Mouse (Mus musculus) G1E (cell line): ENCODE measurements around the gene Fgfr2. TPM values are rescaled to one million over a fixed set of nuclear protein-coding genes. Genes with fewer than 3 reads are reported as not detected.

Source experiments
- ATAC-seq: 2 replicates; pipeline ENCODE4 v1.8.0; 2016; ENCODE audit warnings: mild to moderate bottlenecking; ENCODE audit not compliant: insufficient number of reproducible peaks, poor library complexity, low FRiP score, severe bottlenecking; ENCODE audit errors: extremely low read depth
- DNase-seq: peaks from one replicate; pipeline ENCODE4 v3.0.0; 2012; ENCODE audit warnings: low spot score
- H3K27me3 ChIP-seq: 2 replicates; pipeline ENCODE4 v1.6.1; 2012; ENCODE audit warnings: mild to moderate bottlenecking, low read length, inconsistent platforms; ENCODE audit not compliant: insufficient read depth
- H3K36me3 ChIP-seq: replicated peaks from 2 replicates; pipeline ENCODE3; 2012; ENCODE audit warnings: mild to moderate bottlenecking, inconsistent platforms
- H3K4me1 ChIP-seq: 2 replicates; pipeline ENCODE4 v1.6.1; 2012; ENCODE audit warnings: low read depth, low read length, inconsistent platforms, mixed read lengths; ENCODE audit not compliant: insufficient read depth
- H3K4me3 ChIP-seq: 2 replicates; pipeline ENCODE4 v1.5.1; 2012; ENCODE audit warnings: low read depth, mild to moderate bottlenecking, inconsistent platforms, low read length, moderate library complexity, mixed read lengths
- H3K9me3 ChIP-seq: replicated peaks from 2 replicates; pipeline ENCODE4 v1.6.1; 2012; ENCODE audit warnings: inconsistent platforms
- CTCF ChIP-seq: IDR thresholded peaks from 2 replicates; pipeline ENCODE4 v1.5.1; 2012; ENCODE audit warnings: low read depth, low read length, inconsistent platforms, mixed read lengths
- GATA1 ChIP-seq: IDR thresholded peaks from 2 replicates; pipeline ENCODE4 v1.6.1; 2012; ENCODE audit warnings: borderline replicate concordance, low read length, inconsistent platforms, mixed read lengths
- GATA2 ChIP-seq: IDR thresholded peaks from 2 replicates; pipeline ENCODE4 v1.6.1; 2012; ENCODE audit warnings: low read depth, low read length, inconsistent platforms, borderline replicate concordance
- POLR2AphosphoS5 ChIP-seq: IDR thresholded peaks from 2 replicates; pipeline ENCODE4 v1.6.1; 2012; ENCODE audit warnings: low read depth, low read length, inconsistent platforms; ENCODE audit not compliant: insufficient replicate concordance
- TAL1 ChIP-seq: conservative IDR thresholded peaks from 2 replicates; pipeline ENCODE4 v1.6.1; 2012; ENCODE audit warnings: low read depth, low read length, inconsistent platforms, mixed read lengths
- polyA plus RNA-seq: library from polyadenylated mRNA; stranded (reverse); fragments of >175 nt; gene quantifications from 2 replicates; pipeline ENCODE4 v1.2.3, GENCODE M21; 2012
- total RNA-seq, 2 experiments: library from RNA; stranded (forward) in 1 of 2; stranded (reverse) in 1 of 2; fragments of 200-1000 nt in 1 of 2; fragments of >200 nt in 1 of 2; fragmentation: Nextera tagmentation in 1 of 2; gene quantifications; 2 replicates each; pipeline ENCODE4 v1.2.3; 2014 to 2017

Fgfr2 gene
- total and polyA plus RNA-seq, 3 experiments: 0.22 TPM; not detected in 2

DNA sequence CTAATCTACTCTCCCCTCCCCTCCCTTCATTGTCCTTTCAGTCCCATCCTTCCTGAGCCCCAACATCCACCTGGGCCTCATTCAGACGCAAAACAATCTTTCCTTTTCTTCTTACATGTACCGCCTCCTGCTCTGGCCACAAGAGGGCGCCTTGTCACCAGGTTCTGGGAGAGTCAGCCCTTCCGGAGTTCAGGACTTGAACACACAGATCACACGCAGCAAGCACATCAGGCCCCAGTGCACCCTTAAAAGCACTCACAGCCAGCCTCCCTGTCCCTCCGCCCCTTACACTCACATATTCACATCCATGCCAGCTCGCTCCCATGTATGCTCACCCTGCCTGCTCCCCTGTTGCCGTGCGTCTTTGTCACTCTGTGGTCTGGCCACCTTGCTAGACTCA, 467.1 kb downstream of the Fgfr2 start:
- no peaks in the 10 kb centered on the region for H3K9me3 ChIP-seq
- H3K4me3 ChIP-seq: peak overlapping the region; percentile 38; the same call in 1 of the 2 replicates
- peak; percentile 61 for ATAC-seq
- DNase-seq: peak; percentile 79
- TF ChIP-seq GATA2: no peak
- peak; percentile 68 for TF ChIP-seq CTCF
- H3K36me3 ChIP-seq: no peaks in the 10 kb centered on the region
- peaks cover 46% of the 10 kb centered on the region for H3K4me1 ChIP-seq
- H3K27me3 ChIP-seq: peaks cover 48% of the 10 kb centered on the region

DNA sequence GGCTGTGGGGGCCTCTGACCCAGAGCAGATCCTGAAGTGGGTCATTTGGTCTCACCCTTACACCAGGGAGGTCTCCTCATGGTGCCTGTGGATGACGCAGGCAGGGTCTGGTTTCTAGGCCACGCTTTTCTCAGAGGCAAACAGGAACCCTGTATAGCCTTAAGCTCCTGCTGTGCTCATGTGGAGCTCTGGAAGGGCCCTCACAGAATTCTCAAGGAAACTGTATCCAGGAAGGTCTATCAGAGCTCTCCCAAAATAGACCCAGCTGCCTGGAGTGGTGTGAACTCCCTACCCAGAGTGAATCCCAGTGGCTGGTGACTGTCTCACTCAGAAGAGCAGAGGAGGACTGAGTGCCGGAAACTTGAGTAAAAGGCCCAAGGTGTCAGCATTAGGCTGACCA, 468.7 kb downstream of the Fgfr2 start:
- ATAC-seq (no peak), DNase-seq (no peak)
- Histone ChIP-seq H3K4me3 (no peak overlapping the region), H3K27me3 (peaks cover 53% of the 10 kb centered on the region), H3K36me3 (no peaks in the 10 kb centered on the region), H3K4me1 (peaks cover 33% of the 10 kb centered on the region), H3K9me3 (no peaks in the 10 kb centered on the region)
- TF ChIP-seq GATA2 (no peak), TAL1 (no peak), POLR2AphosphoS5 (no peak), CTCF (no peak), GATA1 (no peak)

DNA sequence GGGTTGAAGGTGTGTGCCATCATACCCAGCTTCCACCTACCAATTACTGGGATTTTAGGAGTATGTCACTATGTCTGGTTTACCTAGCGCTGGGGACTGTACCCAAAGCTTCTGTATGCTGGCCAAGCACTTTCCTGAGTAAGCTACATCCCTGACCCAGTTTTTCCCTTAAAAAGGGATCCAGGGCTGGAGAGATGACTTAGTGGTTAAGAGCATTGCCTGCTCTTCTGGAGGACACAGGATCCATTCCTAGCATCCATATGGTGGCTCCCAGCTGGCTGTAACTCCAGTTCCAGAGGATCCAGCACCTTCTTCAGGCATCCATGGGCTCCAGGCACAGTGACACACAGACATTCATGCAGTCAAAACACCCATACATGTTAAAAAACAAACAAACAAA, 476.6 kb downstream of the Fgfr2 start:
- ATAC-seq (no peak), DNase-seq (no peak)
- Histone ChIP-seq H3K36me3 (no peaks in the 10 kb centered on the region), H3K4me1 (no peaks in the 10 kb centered on the region), H3K4me3 (no peak overlapping the region), H3K9me3 (no peaks in the 10 kb centered on the region), H3K27me3 (peaks cover 45% of the 10 kb centered on the region)
- TF ChIP-seq TAL1 (no peak), CTCF (no peak), GATA1 (no peak), POLR2AphosphoS5 (no peak), GATA2 (no peak)

DNA sequence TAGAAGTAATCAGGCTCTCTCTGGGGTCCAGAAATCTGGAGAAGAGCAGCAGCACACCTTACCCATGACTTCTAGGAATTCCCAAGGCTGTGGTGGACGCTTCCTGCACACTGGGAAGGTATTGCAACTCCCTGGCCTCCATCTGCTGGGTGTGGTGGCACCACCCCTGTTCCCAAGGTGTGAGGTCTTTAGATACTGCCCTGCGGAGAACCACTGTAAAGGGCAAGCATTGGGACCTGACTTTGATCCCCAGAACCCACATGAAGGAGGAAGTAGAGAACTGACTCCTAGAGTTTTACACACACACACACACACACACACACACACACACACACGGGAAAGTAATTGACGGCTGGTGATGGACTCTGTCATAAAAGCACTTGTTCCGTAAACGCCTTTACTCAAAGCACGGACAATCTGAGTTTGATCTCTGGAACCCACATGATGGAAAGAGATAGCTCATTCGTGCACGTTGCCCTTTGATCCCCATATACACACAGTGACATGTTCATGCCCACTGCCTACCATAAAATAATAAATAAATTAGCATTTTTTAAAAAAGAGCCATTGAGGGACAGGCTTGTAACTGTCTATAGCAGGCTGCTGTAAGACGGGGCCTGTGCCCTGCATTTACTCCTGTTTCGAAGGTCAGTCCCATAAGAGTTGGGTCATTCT, 478.4 kb downstream of the Fgfr2 start:
- Histone ChIP-seq H3K27me3 (peaks cover 40% of the 10 kb centered on the region), H3K4me1 (no peaks in the 10 kb centered on the region), H3K36me3 (no peaks in the 10 kb centered on the region), H3K4me3 (no peak overlapping the region), H3K9me3 (no peaks in the 10 kb centered on the region)
- DNase-seq (no peak), ATAC-seq (no peak)
- TF ChIP-seq GATA1 (no peak), TAL1 (no peak), POLR2AphosphoS5 (no peak), GATA2 (no peak), CTCF (no peak)

DNA sequence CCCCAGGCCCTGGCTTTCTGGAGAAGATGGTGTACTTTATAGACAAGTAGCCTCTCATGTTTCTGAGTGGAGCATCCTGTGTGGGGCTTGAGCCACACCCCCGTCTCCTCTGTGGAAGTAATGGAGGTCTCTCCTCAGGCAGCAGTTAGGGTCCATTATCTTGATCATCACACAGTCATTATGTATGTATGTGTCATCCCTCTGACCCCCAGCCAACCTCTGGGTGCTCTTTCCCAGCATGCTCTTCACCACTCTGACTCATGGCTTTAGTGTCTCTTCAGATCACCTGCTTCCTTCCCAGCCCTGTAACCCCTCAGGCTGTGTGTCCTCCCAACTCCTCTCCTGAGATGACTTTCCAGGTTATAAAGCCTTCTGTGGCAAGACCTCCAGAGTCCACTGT, 481.5 kb downstream of the Fgfr2 start:
- ATAC-seq: no peak
- no peaks in the 10 kb centered on the region for H3K36me3 ChIP-seq
- no peak for DNase-seq
- no peak overlapping the region for H3K4me3 ChIP-seq
- no peaks in the 10 kb centered on the region for H3K4me1 ChIP-seq
- peaks cover 35% of the 10 kb centered on the region for H3K27me3 ChIP-seq
- no peaks in the 10 kb centered on the region for H3K9me3 ChIP-seq
- TF ChIP-seq TAL1 (no peak), CTCF (no peak), GATA1 (no peak)

DNA sequence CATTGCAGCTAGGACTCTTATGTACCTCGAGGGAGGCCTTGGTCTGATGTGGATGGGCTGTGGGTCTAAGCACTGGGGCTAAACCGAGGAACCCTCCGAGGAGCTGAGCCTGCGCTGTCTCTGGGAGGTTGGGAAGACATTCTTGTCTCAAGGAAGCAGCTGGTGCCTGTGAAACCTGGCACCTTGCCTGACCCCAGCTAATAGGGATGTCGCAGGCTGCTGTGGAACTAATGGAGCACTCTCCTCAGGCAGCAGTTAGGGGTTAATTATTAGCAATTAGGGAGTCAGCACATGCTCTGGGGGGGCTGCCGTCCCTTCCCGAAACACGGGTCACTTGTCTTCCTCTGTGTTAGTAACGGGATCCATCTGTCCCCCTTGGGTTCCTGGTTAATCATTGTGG, 482.2 kb downstream of the Fgfr2 start:
- ATAC-seq: no peak
- DNase-seq: no peak
- H3K4me3 ChIP-seq: no peak overlapping the region
- no peaks in the 10 kb centered on the region for H3K4me1 ChIP-seq
- no peaks in the 10 kb centered on the region for H3K36me3 ChIP-seq
- TF ChIP-seq TAL1: no peak
- no peak for TF ChIP-seq GATA1
- TF ChIP-seq CTCF: no peak
- TF ChIP-seq POLR2AphosphoS5: no peak
- TF ChIP-seq GATA2: no peak
- no peaks in the 10 kb centered on the region for H3K9me3 ChIP-seq
- H3K27me3 ChIP-seq: peaks cover 32% of the 10 kb centered on the region
